Mouse (Mus musculus): ENCODE results near the gene Slc25a53. TPM values are rescaled to one million over a fixed set of nuclear protein-coding genes. Genes with fewer than 3 reads are reported as not detected.

Slc25a53 gene
- 20.7 and 21.0 TPM in 2 replicates for polyA plus RNA-seq (2012; rRNA removed)

DNA sequence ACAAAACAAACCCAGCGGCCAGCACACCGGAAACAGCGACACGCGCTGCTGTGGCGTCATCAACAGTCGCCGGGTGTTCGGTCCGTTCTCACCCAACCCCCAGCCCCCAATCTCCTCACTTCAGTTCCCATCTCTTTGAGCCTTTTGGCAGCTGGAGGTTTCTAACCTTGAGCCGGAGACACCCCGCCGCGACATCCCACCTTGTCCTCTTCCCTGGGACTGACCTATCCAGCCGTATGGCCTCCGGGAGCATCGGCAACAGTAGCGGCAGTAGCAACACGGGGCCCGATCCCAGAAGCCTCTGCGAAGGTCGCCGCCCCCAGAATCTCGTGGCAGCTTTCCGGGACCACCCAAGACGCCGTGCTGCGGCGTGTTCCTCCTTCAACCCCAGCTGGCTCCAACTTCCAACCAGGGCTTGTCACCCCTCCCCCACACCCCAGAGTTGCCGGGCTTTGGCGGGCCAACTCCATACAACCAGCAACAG is at the start of gene Slc25a53:
Slc25a53 (minus strand) TSS at position 303 of the 484 bp plus-strand sequence.
- Histone ChIP-seq H3K4me3 (ENCODE audit: insufficient read depth, low read length) (peak within 1 kb of the TSS; percentile 83), H3K4me1 (ENCODE audit: control insufficient read depth, insufficient read depth, low read length) (no peaks in the 10 kb centered on the region; the same call in 1 of the 2 replicates)
- TF ChIP-seq CTCF (IDR thresholded peaks at IDR 0.05; ENCODE audit: extremely low read depth, insufficient read depth, low read length) (no peak), POLR2A (IDR thresholded peaks at IDR 0.05; ENCODE audit: extremely low read depth, insufficient read depth, low read length) (no peak)

DNA sequence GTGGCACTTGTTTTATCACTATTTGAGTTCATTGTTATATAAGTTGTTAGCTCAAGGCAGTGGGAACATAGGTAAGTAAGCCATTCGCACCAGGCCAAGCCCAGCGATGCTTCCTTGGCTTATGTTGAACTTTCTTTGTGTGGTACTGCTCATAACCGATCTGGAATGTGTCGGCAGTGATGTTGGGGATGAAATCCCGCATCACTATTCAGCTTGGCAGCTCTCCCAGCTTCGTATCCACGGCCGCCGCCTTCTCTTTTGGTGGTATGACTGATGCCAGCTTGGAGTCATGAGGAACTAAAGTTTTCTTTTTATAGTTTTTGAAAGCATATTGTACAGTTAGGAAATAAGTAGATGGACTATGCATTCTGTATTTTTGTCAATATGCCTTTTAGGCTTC is 25.1 kb upstream of the Slc25a53 start:
- no peak overlapping the region for H3K27ac ChIP-seq (ENCODE audit: insufficient read depth, low read length)
- no peak overlapping the region for H3K4me3 ChIP-seq (ENCODE audit: insufficient read depth, low read length)
- no peaks in the 10 kb centered on the region for H3K4me1 ChIP-seq (ENCODE audit: control insufficient read depth, insufficient read depth, low read length)
- no peak for TF ChIP-seq CTCF (IDR thresholded peaks at IDR 0.05; ENCODE audit: extremely low read depth, insufficient read depth, low read length)
- no peak for TF ChIP-seq POLR2A (IDR thresholded peaks at IDR 0.05; ENCODE audit: extremely low read depth, insufficient read depth, low read length)

More for the DNA sequence above, at the start of gene Slc25a53:
- H3K27ac ChIP-seq (ENCODE audit: insufficient read depth, low read length), result peak within 1 kb of the TSS; percentile 96

DNA sequence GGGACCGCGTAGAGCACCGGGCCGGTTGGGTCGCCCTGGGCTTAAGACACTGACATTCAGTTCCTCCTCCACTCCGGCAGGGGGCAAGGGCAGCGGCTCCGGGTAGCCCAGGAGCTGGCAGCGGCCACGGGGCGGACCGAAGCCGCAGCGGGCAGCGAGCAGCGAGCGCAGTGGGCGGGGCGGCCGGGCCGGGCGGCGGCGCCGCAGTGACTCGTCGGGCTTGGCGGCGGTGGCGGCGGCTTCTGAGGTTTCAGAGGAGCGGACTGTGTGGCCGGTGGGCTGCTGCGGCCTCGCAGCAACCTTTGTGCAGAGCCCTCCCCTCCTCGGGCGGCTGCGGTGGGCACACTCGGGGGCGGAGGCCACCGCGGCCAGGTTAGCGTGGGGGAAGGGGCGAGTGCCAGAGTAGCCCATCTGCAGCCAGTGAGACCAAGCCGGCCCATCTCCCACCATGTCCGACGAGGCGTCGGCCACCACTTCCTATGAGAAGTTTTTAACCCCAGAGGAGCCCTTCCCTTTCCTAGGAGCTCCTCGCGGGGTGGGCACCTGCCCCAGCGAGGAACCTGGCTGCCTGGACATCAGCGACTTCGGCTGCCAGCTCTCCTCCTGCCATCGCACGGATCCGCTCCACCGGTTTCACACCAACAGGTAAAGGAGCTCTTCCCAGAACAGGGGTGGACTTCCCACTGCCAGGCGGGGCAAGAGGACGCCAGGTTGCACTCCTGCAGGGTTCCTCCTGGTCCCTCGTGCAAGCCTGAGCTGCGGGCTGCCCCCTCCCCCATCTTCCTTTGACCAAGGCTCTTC is 11.5 kb upstream of the Slc25a53 start, which contains the start of gene Fam199x:
Fam199x (plus strand) TSS at position 170 of the 801 bp plus-strand sequence.
- TF ChIP-seq CTCF (IDR thresholded peaks at IDR 0.05; ENCODE audit: extremely low read depth, insufficient read depth, low read length) (peak; percentile 22; the same call in 1 of the 2 replicates), POLR2A (IDR thresholded peaks at IDR 0.05; ENCODE audit: extremely low read depth, insufficient read depth, low read length) (no peak)
- Histone ChIP-seq H3K4me1 (ENCODE audit: control insufficient read depth, insufficient read depth, low read length) (no peaks in the 10 kb centered on the region; the same call in 1 of the 2 replicates), H3K4me3 (ENCODE audit: insufficient read depth, low read length) (peak within 1 kb of the TSS; percentile 58), H3K27ac (ENCODE audit: insufficient read depth, low read length) (0 out of 2 replicates have a peak within 1 kb of the TSS, but pooled peaks have one; percentile 40)

DNA sequence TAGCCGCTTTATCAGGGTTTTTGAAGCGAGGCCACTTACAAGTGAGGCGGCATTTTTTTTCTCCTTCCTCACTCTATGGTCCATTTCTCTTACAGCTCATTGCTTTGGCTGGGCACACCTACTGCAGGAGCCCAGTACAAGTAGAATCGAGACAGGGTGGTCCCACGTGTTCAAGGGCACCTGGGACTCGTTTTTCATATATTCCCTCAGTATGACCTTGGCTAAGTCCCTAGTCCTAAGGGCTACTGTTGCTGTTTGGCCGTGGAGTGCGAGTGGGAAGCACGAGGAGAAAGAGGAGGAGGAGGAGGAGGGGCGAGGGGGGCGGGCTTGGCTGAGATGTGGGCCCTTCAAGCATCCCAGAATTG is 10.9 kb upstream of the Slc25a53 start:
- TF ChIP-seq CTCF (IDR thresholded peaks at IDR 0.05; ENCODE audit: extremely low read depth, insufficient read depth, low read length), result no peak
- no peak for TF ChIP-seq POLR2A (IDR thresholded peaks at IDR 0.05; ENCODE audit: extremely low read depth, insufficient read depth, low read length)
- Histone ChIP-seq H3K4me3 (ENCODE audit: insufficient read depth, low read length) (peak overlapping the region; percentile 58), H3K27ac (ENCODE audit: insufficient read depth, low read length) (no peak overlapping the region)

DNA sequence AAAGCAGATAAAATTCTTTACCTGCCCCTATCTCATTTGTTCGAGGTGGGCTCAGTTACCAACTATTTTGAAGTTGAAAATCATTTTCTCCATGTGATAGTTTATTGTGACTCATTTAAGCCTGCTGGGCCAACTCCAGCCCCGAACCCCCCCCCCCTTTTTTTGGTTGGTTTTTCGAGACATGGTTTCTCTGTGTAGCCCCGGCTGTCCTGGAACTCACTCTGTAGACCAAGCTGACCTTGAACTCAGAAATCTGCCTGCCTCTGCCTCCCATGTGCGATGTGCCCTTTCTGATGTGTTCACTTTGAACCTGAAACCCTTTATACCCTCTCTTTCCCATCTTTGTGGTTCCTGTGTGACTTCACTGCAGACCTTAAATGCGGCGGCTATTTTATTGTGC is 400 bp upstream of the Slc25a53 start:
- TF ChIP-seq POLR2A (IDR thresholded peaks at IDR 0.05; ENCODE audit: extremely low read depth, insufficient read depth, low read length) (no peak), CTCF (IDR thresholded peaks at IDR 0.05; ENCODE audit: extremely low read depth, insufficient read depth, low read length) (no peak)
- Histone ChIP-seq H3K27ac (ENCODE audit: insufficient read depth, low read length) (0 out of 2 replicates have a peak overlapping the region, but pooled peaks have one; percentile 96), H3K4me1 (ENCODE audit: control insufficient read depth, insufficient read depth, low read length) (no peaks in the 10 kb centered on the region; the same call in 1 of the 2 replicates), H3K4me3 (ENCODE audit: insufficient read depth, low read length) (peak overlapping the region; percentile 83)

More for the DNA sequence above, 10.9 kb upstream of the Slc25a53 start:
- no peaks in the 10 kb centered on the region; the same call in 1 of the 2 replicates for H3K4me1 ChIP-seq (ENCODE audit: control insufficient read depth, insufficient read depth, low read length)

DNA sequence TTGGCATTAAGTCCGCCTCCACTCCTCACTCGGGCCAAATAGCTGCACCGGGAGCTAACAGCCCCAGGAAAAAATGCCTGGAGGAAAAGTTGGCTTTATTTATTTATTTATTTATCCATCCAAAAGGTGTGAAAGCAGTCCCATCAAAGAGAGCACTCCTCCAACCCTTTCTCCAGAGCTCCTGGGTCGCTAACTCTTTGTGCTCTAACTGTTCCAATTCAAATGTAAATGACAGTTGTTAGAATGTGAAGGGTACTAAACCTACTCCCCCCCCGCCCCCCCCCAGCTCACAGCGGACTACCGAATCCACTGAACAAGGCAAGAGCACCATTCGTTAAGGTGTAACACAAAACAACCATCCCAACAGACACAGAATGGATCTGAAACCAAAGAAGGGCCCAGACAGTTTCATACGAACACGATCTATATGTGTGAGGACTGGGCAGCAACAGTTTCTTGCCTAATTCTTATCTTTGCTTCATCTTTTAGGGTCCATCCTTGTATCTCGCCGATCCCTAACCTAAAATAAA is 567 bp downstream of the Slc25a53 start:
- Histone ChIP-seq H3K4me1 (ENCODE audit: control insufficient read depth, insufficient read depth, low read length) (no peaks in the 10 kb centered on the region; the same call in 1 of the 2 replicates), H3K27ac (ENCODE audit: insufficient read depth, low read length) (0 out of 2 replicates have a peak overlapping the region, but pooled peaks have one; percentile 96), H3K4me3 (ENCODE audit: insufficient read depth, low read length) (peak overlapping the region; percentile 83)
- TF ChIP-seq POLR2A (IDR thresholded peaks at IDR 0.05; ENCODE audit: extremely low read depth, insufficient read depth, low read length) (no peak), CTCF (IDR thresholded peaks at IDR 0.05; ENCODE audit: extremely low read depth, insufficient read depth, low read length) (no peak)

DNA sequence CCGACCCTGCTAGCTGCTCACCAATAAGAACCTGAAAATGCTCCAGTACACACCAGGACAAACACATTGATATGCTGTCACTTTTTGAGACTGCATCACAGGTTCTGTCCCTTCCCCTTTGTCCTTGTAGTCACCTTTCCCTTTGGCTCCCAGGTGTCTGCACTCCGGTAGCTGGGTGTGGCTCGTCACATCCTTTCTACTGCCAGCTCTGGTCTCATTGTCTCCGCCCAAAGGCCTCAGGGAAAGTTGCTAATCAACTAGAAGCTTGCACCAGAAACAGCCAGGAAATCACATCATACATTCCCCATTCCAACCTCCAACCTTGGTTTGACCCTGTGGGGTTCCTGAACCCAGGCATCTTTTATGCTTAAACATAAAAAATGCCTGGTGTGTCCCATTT is 3.8 kb downstream of the Slc25a53 start:
- Histone ChIP-seq H3K4me3 (ENCODE audit: insufficient read depth, low read length) (no peak overlapping the region), H3K27ac (ENCODE audit: insufficient read depth, low read length) (no peak overlapping the region), H3K4me1 (ENCODE audit: control insufficient read depth, insufficient read depth, low read length) (no peaks in the 10 kb centered on the region; the same call in 1 of the 2 replicates)
- TF ChIP-seq CTCF (IDR thresholded peaks at IDR 0.05; ENCODE audit: extremely low read depth, insufficient read depth, low read length), result no peak
- no peak for TF ChIP-seq POLR2A (IDR thresholded peaks at IDR 0.05; ENCODE audit: extremely low read depth, insufficient read depth, low read length)

DNA sequence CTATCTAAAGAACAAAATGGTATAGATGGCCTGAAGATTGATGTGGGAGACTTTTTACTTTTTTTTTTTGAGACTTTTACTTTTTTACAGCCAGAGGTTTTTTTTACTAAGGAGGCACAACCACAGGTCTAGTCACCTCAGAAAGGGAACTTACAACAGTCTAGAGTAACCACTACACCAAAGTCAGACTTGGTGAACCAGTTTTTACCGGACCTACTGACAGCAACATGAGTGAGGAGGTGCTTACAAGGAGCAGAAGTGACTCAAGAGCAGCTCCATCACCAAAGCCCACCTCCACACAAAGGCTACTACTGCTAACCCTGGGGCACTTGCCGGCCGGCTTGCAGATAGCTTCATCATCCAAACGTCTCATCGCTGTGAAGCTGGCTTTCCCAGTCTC is 6.4 kb downstream of the Slc25a53 start:
- no peak overlapping the region for H3K4me3 ChIP-seq (ENCODE audit: insufficient read depth, low read length)
- H3K4me1 ChIP-seq (ENCODE audit: control insufficient read depth, insufficient read depth, low read length), result no peaks in the 10 kb centered on the region; the same call in 1 of the 2 replicates
- no peak overlapping the region for H3K27ac ChIP-seq (ENCODE audit: insufficient read depth, low read length)
- no peak for TF ChIP-seq CTCF (IDR thresholded peaks at IDR 0.05; ENCODE audit: extremely low read depth, insufficient read depth, low read length)
- no peak for TF ChIP-seq POLR2A (IDR thresholded peaks at IDR 0.05; ENCODE audit: extremely low read depth, insufficient read depth, low read length)

DNA sequence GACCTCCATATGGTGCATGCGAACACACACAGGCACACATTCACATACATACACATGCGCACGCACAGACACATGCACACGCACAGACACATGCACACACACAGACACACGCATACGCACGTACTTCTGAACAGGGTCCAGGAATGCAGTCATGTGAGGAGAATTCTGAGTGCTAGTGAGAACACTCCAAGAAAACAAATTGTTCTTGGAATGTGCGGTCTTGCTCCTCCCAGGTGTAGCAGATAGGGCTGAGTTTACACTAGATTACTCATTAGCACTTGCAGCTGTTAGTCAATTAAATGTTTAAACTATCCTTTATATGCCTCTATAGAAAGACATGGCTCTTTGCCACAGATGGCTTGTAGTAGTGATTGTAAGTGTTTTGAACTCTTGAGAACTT is 7.2 kb downstream of the Slc25a53 start:
- Histone ChIP-seq H3K4me3 (ENCODE audit: insufficient read depth, low read length) (no peak overlapping the region), H3K4me1 (ENCODE audit: control insufficient read depth, insufficient read depth, low read length) (no peaks in the 10 kb centered on the region), H3K27ac (ENCODE audit: insufficient read depth, low read length) (no peak overlapping the region)
- TF ChIP-seq POLR2A (IDR thresholded peaks at IDR 0.05; ENCODE audit: extremely low read depth, insufficient read depth, low read length) (no peak), CTCF (IDR thresholded peaks at IDR 0.05; ENCODE audit: extremely low read depth, insufficient read depth, low read length) (no peak)

Measured in cortical plate, adult 2 months (tissue).